Mouse (Mus musculus): ENCODE results near the gene Pdcd1lg2.

Gene Pdcd1lg2

GRCm38 (mm10) chr19:29410619-29411018, at the start of gene Pdcd1lg2:
Pdcd1lg2 (plus strand) TSS chr19:29410919.
- DNase-seq, result no peak

GRCm38 (mm10) chr19:29361468-29362130, 49.1 kb upstream of the Pdcd1lg2 start:
- DNase-seq, result peak; percentile 95

GRCm38 (mm10) chr19:29362173-29362930, 48.4 kb upstream of the Pdcd1lg2 start:
- DNase-seq, result no peak

- no peak for DNase-seq
These were observed 47.2 kb upstream of the Pdcd1lg2 start for GRCm38 (mm10) chr19:29363557-29363956.

DNA sequence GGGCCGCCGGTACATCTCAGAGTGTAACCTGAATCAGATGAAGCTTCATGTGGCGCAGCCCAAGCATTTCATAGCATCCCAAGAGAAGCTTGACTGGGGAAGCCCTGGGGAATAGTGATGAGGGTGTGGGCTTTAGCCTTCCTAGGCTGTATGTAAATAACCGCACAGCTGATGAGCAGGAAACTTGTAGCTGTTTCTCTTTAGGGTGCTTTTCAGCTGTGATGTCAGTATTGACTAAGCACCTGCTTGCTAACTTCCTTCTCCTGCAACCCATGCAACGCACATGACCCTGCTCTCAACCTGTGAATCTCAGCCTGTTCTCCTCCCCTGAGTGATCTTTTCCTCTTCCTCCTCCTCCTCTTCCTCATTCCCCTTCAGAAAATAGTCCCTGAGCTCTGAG, 46.6 kb upstream of the Pdcd1lg2 start:
- DNase-seq, result no peak

DNA sequence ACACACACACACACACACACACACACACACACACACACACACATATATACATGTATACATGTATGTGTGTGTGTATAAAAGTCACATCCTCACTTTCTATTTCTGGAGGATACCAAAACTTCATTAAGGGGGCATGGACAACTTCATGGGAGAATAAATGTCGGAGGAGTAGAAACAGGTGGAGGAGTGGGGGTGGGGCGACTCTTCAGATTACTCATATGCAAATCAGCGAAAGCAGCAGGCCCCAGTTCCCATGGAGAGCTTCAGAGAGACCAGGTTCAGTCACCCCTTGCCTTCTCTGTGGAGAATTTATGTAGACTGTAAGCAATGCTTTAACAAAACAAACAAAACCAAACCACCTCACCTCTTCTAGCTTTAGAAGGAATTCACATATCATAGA, 45.6 kb upstream of the Pdcd1lg2 start:
- no peak for DNase-seq

GRCm38 (mm10) chr19:29366226-29366968, 44.3 kb upstream of the Pdcd1lg2 start:
- DNase-seq, result no peak

- DNase-seq, result peak; percentile 79
These were observed 43.6 kb upstream of the Pdcd1lg2 start, which contains the start of the genes Plgrkt and Cd274 for GRCm38 (mm10) chr19:29366969-29367622. Plgrkt (minus strand) TSS chr19:29367390. Cd274 (plus strand) TSS chr19:29367455.

- no peak for DNase-seq
These were observed 42.7 kb upstream of the Pdcd1lg2 start for GRCm38 (mm10) chr19:29368041-29368440.

GRCm38 (mm10) chr19:29368671-29369309, 41.9 kb upstream of the Pdcd1lg2 start:
- DNase-seq, result no peak

GRCm38 (mm10) chr19:29370112-29370511, 40.6 kb upstream of the Pdcd1lg2 start:
- no peak for DNase-seq

DNA sequence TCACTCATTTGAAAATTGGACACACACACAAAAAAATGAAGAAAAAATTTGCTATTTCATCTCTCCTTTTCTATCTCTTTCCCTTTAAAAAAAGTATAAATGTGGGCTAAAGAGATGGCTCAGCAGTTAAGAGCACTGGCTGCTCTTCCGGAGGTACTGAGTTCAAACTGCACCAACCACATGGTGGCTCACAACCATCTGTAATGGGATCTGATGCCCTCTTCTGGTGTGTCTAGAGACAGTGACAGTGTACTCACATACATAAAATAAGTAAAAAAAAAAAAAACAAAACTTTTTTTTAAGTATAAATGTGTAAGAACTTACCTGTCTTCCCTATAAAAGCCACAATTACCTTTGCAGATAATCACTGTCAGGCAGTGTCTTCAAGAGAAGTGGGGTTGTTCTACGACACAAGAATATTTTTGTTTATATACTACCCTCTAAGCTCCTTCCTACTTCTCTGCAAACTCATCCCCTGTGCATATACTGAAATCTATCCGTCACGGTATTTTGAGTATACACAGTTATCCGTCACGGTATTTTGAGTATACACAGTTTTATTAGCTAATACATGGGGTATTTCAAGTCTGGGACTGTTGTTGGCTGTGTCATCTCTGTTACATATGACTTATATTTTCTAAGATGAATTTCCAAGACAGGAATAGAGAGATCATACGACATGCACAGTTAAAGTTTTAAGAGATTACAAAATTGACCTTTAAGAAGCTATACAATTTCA, 40.0 kb upstream of the Pdcd1lg2 start:
- DNase-seq, result no peak

- no peak for DNase-seq
These were observed 39.2 kb upstream of the Pdcd1lg2 start for GRCm38 (mm10) chr19:29371284-29372081.

GRCm38 (mm10) chr19:29372138-29372537, 38.6 kb upstream of the Pdcd1lg2 start:
- peak; percentile 46 for DNase-seq

DNA sequence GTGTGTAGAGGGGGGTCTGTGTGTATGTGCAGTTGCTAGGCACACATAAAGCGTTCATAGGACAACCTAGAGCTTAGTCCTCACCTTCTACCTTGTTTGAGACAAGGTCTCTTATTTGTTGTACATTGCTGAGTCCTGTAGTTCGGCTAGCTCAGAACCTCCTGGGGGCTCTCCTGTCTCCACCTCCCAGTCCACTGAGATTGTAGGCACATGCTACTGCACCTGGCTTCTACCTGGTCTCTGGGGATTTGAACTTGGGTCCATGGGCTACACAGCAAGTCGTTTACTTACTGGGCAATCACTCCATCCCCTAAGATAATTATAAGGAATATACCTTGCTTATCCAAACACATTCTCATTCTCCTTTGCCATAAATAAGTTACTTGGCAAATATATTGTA, 38.1 kb upstream of the Pdcd1lg2 start:
- DNase-seq, result no peak

DNA sequence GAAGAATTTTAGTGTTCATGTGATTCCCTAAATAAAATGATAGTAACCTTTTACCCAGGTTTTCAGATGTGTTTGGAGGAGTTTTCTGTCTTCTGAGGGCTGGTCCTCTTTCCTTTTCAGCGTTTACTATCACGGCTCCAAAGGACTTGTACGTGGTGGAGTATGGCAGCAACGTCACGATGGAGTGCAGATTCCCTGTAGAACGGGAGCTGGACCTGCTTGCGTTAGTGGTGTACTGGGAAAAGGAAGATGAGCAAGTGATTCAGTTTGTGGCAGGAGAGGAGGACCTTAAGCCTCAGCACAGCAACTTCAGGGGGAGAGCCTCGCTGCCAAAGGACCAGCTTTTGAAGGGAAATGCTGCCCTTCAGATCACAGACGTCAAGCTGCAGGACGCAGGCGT, 37.3 kb upstream of the Pdcd1lg2 start:
- no peak for DNase-seq

DNA sequence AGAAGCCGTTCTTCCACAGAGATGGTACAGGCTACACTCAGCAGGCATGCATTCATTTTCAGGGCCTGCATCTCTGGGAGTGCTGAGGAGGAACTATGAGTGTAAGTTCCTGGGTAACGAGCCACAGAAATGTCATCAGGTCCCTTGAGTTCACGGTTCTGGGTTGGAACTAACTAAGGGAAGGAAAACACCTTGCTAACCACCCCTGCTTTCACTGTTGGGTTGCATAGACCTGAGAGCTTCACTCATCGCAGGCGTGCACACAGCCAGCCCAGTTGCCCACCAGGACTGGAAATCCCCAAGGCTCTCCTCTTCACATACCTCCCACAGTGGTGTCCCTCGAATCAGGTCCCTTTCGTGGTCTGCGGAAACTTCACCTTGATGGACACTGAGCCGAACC, 35.8 kb upstream of the Pdcd1lg2 start:
- DNase-seq, result no peak

DNA sequence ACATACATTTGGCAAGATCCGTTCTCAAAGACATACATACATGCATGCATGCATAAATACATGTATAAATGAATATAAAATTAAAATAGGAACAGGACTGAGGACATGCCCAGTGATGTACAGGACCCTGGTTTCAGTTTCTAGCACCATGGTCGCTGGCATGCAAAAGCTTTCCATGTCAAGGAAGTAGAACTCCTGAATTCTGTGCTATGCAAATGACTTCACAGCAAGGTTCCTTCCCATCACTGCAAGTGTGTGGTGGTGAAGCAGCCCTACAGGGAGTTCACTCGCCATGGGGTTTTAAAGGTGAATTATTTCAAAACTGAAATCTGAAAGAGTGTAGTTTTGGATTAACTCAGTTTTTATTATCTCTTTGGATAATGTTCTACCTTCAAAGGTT, 34.3 kb upstream of the Pdcd1lg2 start:
- DNase-seq, result no peak

- DNase-seq, result no peak
These were observed 30.7 kb upstream of the Pdcd1lg2 start for GRCm38 (mm10) chr19:29379839-29380603.

- DNase-seq, result no peak
These were observed 27.4 kb upstream of the Pdcd1lg2 start for GRCm38 (mm10) chr19:29383368-29383767.

Data from layer of hippocampus, adult 9-11 months (tissue).